Mouse (Mus musculus) heart, embryonic 10.5 days (tissue): ENCODE measurements around the gene Rbms3. TPM values are rescaled to one million over a fixed set of nuclear protein-coding genes. Genes with fewer than 3 reads are reported as not detected.

ENCODE experiments used
- DNase-seq: peaks from one replicate; pipeline ENCODE4 v3.0.0-alpha.2; 2017; ENCODE audit warnings: low spot score
- H3K27ac ChIP-seq: fragments of 300-500 bp; sonication (generic); 2 replicates; pipeline ENCODE4 v1.5.1; 2016; ENCODE audit warnings: mild to moderate bottlenecking
- H3K27me3 ChIP-seq: fragments of 300-500 bp; sonication (generic); 2 replicates; pipeline ENCODE4 v1.6.1; 2016; ENCODE audit warnings: mild to moderate bottlenecking; ENCODE audit not compliant: poor library complexity, insufficient read depth, severe bottlenecking
- H3K36me3 ChIP-seq: fragments of 300-500 bp; sonication (generic); 2 replicates; pipeline ENCODE4 v1.6.1; 2016; ENCODE audit warnings: mild to moderate bottlenecking, moderate library complexity
- H3K4me1 ChIP-seq: fragments of 300-500 bp; sonication (generic); 2 replicates; pipeline ENCODE4 v1.6.1; 2016; ENCODE audit warnings: mild to moderate bottlenecking
- H3K4me3 ChIP-seq: fragments of 300-500 bp; sonication (generic); 2 replicates; pipeline ENCODE4 v1.5.1; 2016; ENCODE audit warnings: mild to moderate bottlenecking, moderate library complexity
- H3K9me3 ChIP-seq: fragments of 300-500 bp; sonication (generic); 2 replicates; pipeline ENCODE4 v1.6.1; 2016; ENCODE audit warnings: mild to moderate bottlenecking, moderate library complexity
- WGBS: fragments of 180-500 bp; shearing (Covaris S2); methylation state at CpG from one replicate; pipeline ENCODE4 v1.1.7; 2016; 5-methylcytosine and 5-hydroxymethylcytosine counted together
- polyA plus RNA-seq: library from polyadenylated mRNA; unstranded; fragments of >200 nt; fragmentation: Nextera tagmentation; extraction: Ambion mirVana; gene quantifications from 2 replicates; pipeline ENCODE4 v1.2.1, GENCODE M21; 2016

Gene Rbms3
- polyA plus RNA-seq, 1 experiment from 2014 or later = 37.5 TPM

DNA sequence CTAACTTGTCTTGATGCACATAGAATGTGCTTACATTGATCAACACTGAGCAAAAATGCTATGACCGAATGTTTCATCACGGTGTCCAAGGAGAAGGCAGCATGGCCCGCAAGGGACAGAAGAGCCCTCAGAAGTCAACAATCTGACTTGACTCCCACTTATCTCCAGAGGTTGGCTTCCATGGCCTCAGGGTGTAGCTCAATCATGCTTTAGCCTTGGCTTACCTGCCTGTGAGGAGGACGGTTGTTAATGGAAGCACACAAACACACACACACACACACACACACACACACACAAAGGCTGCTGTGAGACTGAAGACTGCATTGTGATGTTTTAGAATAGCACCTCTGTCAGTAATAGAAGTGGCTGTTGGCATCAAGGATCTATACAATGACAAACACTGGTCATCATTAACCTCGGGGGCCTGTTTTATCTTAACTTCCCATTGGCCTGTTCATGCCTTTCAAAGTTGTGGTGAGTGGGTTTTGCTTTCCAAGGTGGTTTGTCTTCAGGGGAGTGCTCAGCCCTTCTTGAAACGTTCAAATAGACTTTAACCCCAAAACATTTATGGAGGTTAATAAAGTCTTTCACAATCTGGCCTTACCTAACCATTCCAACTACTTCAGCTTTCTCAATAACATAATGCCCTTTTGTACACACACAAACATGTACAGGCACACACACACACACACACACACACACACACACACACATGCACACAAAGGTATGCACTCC, 771.7 kb downstream of the Rbms3 start:
- peaks cover 6% of the 10 kb centered on the region for H3K4me1 ChIP-seq
- no peaks in the 10 kb centered on the region for H3K27me3 ChIP-seq
- no peak for DNase-seq
- H3K9me3 ChIP-seq = no peaks in the 10 kb centered on the region
- no peak overlapping the region for H3K27ac ChIP-seq
- no peak overlapping the region for H3K4me3 ChIP-seq
- no peaks in the 10 kb centered on the region for H3K36me3 ChIP-seq
- 88% methylated on average over 6 of the region's 6 CpGs for WGBS

DNA sequence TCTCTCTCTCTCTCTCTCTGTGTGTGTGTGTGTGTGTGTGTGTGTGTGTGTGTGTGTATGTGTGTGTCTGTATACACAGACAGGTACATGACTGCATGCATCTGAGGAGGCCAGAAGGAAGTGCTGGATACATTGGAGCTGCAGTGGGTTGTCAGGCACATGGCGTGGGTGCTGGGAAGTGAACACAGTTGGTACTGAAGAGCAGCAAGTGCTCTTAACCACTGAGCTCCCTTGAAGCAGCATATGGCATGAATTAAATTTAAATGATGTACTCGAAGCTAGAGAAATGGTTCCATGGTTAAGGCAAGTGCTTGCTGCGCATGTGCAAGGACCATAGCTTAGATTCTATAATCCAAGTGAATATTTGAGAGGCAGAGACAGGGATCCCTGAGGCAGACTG, 772.6 kb downstream of the Rbms3 start:
- Histone ChIP-seq H3K27me3 (no peaks in the 10 kb centered on the region), H3K4me1 (peaks cover 10% of the 10 kb centered on the region), H3K4me3 (no peak overlapping the region), H3K9me3 (no peaks in the 10 kb centered on the region), H3K36me3 (no peaks in the 10 kb centered on the region), H3K27ac (no peak overlapping the region)
- WGBS = 83% methylated on average over 3 of the region's 3 CpGs
- no peak for DNase-seq

DNA sequence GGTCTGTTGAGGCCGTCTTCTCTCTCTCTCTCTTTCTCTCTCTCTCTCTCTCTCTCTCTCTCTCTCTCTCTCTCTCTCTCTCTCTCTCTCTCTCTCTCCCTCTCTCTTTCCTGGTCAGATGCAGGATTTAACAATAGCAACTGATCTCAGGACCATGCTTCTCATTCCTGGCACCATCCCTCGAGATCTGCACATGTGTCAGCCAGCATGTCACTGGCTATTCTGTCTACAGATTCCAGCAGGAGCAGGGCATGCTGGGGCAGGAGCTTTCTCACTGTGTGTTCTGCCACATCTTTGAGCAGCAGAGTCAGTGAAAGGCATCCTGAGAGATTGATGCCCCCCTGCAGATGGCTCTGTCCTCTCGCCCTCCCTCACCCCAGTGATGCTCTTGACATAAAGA, 774.0 kb downstream of the Rbms3 start:
- Histone ChIP-seq H3K36me3 (no peaks in the 10 kb centered on the region), H3K9me3 (no peaks in the 10 kb centered on the region), H3K27ac (0 out of 2 replicates have a peak overlapping the region, but pooled peaks have one; percentile 16), H3K27me3 (no peaks in the 10 kb centered on the region), H3K4me3 (no peak overlapping the region), H3K4me1 (peaks cover 10% of the 10 kb centered on the region)
- no peak for DNase-seq
- 57% methylated on average over 3 of the region's 3 CpGs for WGBS

DNA sequence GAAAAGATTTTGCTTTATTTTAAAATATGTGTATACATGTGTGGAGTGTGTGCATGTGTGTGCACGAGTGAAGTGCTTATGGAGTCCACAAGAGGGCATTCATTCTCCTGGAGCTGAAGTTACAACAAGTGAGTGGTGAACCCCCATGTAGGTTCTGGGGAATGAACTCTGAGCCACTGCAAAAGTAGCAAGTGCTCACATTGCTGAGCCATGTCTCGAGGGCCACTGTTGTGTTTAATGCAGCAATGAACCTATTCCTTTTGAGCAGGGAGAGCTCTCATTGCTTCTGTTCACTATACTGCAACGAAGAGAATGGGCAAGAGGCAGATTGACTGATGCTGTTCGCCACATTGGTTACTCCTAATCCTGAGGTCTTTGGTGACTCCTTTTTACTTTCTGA, 780.8 kb downstream of the Rbms3 start:
- no peaks in the 10 kb centered on the region for H3K27me3 ChIP-seq
- H3K36me3 ChIP-seq = no peaks in the 10 kb centered on the region
- H3K9me3 ChIP-seq = no peaks in the 10 kb centered on the region
- 0 out of 2 replicates have a peak, but pooled peaks cover 4% of the 10 kb centered on the region for H3K4me1 ChIP-seq
- WGBS = 93% methylated on average over 4 of the region's 4 CpGs
- DNase-seq = no peak
- H3K27ac ChIP-seq = no peak overlapping the region
- no peak overlapping the region for H3K4me3 ChIP-seq

DNA sequence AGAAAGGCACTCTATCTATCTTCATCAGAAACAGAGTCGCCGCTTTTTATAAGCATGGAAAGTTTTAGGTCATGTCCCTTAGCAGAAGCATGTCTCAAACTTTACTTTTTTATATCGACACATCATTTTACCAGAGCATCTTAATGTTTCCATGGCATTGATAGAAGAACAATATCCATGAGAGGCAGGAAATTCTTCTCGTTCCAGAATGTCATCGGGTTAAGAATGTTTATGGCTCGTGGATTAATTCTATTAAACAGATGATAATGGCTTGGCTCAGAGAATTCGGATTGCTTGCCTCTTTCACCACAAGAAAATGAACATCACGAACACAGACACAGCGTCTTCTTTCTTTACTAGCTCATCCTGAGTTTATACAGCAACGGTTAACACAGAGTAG, 781.5 kb downstream of the Rbms3 start:
- WGBS = 90% methylated on average over 10 of the region's 10 CpGs
- no peak overlapping the region for H3K27ac ChIP-seq

DNA sequence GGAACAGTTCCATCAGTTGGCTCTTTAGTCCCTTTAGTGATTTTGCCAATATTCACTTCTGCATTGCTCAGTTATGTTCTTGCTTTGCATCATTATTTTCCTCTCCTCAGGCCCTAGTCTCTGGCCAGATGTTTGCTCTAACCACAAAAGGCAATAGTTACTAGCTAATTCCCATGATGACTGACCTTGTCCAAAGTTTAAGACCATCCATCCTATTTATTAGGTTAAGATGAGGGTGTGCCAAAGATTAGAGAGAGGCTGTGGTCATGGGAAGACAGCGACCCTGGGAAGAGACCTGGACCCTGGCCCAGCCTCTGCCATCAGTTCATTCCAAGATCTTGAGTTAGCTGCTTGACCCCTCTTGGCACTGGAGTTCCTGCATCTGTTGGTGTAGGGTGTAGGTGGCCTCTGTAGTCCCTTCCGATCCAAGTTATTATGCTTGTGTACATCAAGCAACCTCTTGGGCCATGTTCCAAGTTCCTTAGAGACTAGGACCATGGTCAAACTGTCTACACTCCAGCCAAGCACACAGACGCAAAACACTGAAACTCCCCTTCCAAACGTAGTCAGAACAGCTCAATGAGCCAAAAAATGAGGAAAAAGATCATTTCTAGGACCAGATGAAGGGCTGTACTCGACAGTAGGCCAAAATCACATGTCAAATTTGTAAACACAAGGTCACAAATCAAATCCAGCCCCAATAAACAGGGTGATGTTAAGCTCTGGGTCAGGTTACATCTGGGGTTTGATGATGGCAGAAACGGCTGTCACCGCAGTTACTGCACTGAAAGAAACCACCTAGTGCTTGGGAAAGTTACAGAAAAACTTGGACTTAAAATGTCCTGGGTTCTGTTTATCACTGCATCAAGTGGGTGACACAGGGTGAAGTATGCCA, 782.2 kb downstream of the Rbms3 start:
- no peaks in the 10 kb centered on the region for H3K27me3 ChIP-seq
- no peaks in the 10 kb centered on the region for H3K9me3 ChIP-seq
- H3K36me3 ChIP-seq = no peaks in the 10 kb centered on the region
- 76% methylated on average over 7 of the region's 7 CpGs for WGBS
- no peak overlapping the region for H3K4me3 ChIP-seq
- no peaks in the 10 kb centered on the region for H3K4me1 ChIP-seq
- no peak for DNase-seq
- no peak overlapping the region for H3K27ac ChIP-seq

More for the DNA sequence above, 781.5 kb downstream of the Rbms3 start:
- H3K36me3 ChIP-seq = no peaks in the 10 kb centered on the region
- H3K9me3 ChIP-seq = no peaks in the 10 kb centered on the region
- no peak overlapping the region for H3K4me3 ChIP-seq
- 0 out of 2 replicates have a peak, but pooled peaks cover 4% of the 10 kb centered on the region for H3K4me1 ChIP-seq
- no peak for DNase-seq
- H3K27me3 ChIP-seq = no peaks in the 10 kb centered on the region

DNA sequence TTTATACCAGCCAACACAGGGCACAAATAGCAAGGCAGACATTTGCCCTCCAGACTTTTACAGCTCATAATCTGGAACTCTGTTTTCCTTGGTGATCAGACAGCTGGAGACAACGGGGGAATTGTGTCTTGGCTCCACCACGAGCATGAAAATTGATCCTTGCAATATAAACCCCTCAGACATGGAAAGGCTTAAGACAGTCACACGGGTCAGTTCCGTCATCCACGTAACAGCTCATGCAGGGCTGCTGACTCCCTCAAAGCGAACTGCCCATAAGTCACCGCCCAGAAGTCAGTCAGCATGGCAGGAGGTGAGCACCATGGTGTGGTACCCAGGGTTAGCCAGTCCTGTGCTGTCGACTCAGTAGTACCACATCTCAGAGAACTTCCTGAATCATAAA, 794.8 kb downstream of the Rbms3 start:
- no peak for DNase-seq
- H3K27ac ChIP-seq = no peak overlapping the region
- no peaks in the 10 kb centered on the region for H3K9me3 ChIP-seq
- no peak overlapping the region for H3K4me3 ChIP-seq
- no peaks in the 10 kb centered on the region for H3K4me1 ChIP-seq
- no peaks in the 10 kb centered on the region for H3K27me3 ChIP-seq
- no peaks in the 10 kb centered on the region for H3K36me3 ChIP-seq
- 73% methylated on average over 8 of the region's 8 CpGs for WGBS

DNA sequence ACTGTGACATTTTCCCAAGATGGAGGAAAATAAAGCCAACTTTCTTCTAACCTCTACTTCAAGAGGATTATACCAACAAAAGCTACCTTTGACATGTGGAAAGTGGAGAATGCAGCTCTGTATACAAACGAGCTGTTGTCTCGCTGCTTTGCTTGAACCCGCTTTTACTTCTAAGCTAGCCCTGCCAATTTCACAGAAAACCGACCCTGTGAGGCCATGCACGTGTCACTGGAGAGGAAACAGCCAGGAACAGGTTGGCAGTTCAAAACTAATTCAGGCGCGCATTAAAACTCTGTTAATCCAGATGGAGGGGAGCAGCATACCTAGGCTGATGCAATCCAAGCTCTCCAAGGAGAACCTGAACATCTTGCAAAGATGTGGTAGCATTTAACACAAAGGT, 796.0 kb downstream of the Rbms3 start:
- 82% methylated on average over 7 of the region's 7 CpGs for WGBS
- no peaks in the 10 kb centered on the region for H3K4me1 ChIP-seq
- no peaks in the 10 kb centered on the region for H3K9me3 ChIP-seq
- H3K27me3 ChIP-seq = no peaks in the 10 kb centered on the region
- H3K36me3 ChIP-seq = no peaks in the 10 kb centered on the region
- no peak overlapping the region for H3K27ac ChIP-seq
- H3K4me3 ChIP-seq = no peak overlapping the region
- DNase-seq = no peak

DNA sequence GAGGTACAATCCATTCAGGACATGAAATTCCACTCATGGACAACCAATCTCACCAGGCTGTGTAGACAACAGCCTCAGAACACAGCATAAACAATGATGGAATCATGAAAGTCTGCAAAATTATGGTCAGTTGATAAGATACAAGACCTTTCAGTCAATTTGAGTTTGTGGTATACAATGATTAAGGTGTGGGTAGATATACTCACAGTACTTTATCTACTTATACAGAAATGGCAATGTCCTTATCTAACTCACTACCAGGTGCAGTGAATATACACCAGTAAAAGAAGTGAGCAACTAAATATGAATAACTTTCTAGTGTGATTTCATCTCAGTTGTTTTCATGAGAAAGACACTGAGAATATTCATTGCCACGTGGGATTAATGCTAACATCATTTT, 796.9 kb downstream of the Rbms3 start:
- no peak for DNase-seq
- Histone ChIP-seq H3K4me1 (no peaks in the 10 kb centered on the region), H3K36me3 (no peaks in the 10 kb centered on the region), H3K27me3 (no peaks in the 10 kb centered on the region), H3K27ac (no peak overlapping the region), H3K4me3 (no peak overlapping the region), H3K9me3 (no peaks in the 10 kb centered on the region)
- WGBS = 63% methylated on average over 1 of the region's 1 CpGs

DNA sequence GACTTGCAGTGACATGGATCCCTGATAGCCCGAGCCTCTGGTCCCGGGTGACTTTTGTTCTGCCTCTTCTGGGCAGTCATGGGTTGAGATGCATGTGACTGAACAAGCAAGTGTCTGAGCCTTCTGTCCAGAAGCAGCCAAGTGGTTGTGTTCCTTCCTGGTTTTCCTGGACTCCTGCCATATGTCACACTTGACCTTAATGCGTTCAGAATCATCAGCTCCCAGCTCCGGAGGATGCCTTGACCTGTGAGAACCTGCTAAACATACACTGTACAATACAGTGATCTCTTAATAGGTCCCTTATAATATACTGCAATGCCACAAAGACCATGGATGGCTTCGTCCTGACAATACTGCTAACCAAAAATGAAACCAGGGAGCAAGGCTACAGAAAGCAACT, 798.3 kb downstream of the Rbms3 start:
- no peaks in the 10 kb centered on the region for H3K36me3 ChIP-seq
- no peaks in the 10 kb centered on the region for H3K27me3 ChIP-seq
- H3K4me3 ChIP-seq = no peak overlapping the region
- 75% methylated on average over 5 of the region's 5 CpGs for WGBS
- no peak overlapping the region for H3K27ac ChIP-seq
- no peaks in the 10 kb centered on the region for H3K4me1 ChIP-seq
- no peaks in the 10 kb centered on the region for H3K9me3 ChIP-seq
- DNase-seq = no peak

DNA sequence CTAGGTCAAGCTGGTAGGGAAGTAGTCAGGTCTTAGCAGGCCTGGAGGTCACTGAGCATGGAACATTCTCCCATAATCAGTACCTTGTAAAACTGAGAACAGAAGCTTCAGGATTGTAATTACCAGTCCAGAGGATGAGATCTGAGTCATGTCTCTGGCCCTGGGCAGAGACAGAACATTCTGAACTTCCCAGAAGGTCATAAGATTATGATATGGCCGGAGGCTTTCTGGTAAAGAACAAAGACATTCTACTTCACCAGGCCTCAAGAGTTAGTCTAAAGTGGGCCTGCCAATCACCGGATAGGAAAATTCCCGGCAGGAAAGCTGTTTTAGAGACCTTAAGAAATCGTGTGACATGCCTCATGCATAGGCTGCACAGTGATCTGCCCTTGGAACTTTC, 799.8 kb downstream of the Rbms3 start:
- H3K36me3 ChIP-seq = no peaks in the 10 kb centered on the region
- no peak for DNase-seq
- no peaks in the 10 kb centered on the region for H3K9me3 ChIP-seq
- H3K27ac ChIP-seq = no peak overlapping the region
- H3K4me1 ChIP-seq = no peaks in the 10 kb centered on the region
- no peak overlapping the region for H3K4me3 ChIP-seq
- WGBS = 64% methylated on average over 4 of the region's 4 CpGs
- H3K27me3 ChIP-seq = no peaks in the 10 kb centered on the region

DNA sequence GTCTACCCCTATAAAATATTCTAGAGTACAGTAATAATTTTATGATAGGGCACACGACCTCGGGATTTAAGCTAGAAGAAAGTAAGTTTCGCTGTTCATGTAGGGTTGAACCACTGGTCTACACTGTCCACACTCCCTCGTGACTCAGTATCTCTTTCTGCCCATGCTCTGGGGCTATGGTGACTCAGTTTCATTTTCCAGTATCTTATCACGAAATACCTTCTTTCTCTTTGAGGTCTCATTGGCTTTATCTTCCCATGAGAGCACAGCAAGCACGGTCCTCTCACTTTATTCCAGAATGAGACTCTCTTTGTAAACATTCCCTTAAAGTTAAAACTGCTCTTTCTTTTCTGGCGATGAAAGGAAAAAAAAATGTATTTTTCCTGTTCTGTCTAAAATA, 808.1 kb downstream of the Rbms3 start:
- no peaks in the 10 kb centered on the region for H3K4me1 ChIP-seq
- no peaks in the 10 kb centered on the region for H3K27me3 ChIP-seq
- 77% methylated on average over 7 of the region's 7 CpGs for WGBS
- DNase-seq = no peak
- no peak overlapping the region for H3K4me3 ChIP-seq
- H3K27ac ChIP-seq = no peak overlapping the region
- H3K9me3 ChIP-seq = no peaks in the 10 kb centered on the region
- H3K36me3 ChIP-seq = peaks cover 6% of the 10 kb centered on the region; the same call in 1 of the 2 replicates

DNA sequence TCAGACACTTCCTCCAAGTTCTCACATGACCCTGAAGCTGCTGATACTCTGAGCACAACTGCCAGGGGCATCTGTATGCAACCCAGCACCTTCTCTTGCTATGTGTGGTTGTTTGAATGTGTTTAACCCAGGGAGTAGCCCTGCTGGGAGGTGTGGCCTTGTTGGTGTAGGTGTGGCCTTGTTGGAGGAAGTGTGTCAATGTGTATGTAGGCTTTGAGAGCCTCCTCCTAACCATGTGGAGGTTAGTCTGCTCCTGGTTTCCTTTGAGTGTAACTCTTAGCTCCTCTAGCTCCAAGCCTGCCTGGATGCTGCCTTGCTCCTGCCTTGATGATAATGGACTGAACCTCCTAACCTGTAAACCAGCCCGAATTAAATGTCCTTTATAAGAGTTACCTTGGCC, 812.5 kb downstream of the Rbms3 start:
- H3K9me3 ChIP-seq = no peaks in the 10 kb centered on the region
- WGBS = 77% methylated on average over 1 of the region's 1 CpGs
- H3K4me3 ChIP-seq = no peak overlapping the region
- H3K27me3 ChIP-seq = no peaks in the 10 kb centered on the region
- peaks cover 6% of the 10 kb centered on the region; the same call in 1 of the 2 replicates for H3K36me3 ChIP-seq
- DNase-seq = no peak
- no peak overlapping the region for H3K27ac ChIP-seq
- peaks cover 7% of the 10 kb centered on the region; the same call in 1 of the 2 replicates for H3K4me1 ChIP-seq
